Mouse (Mus musculus) embryonic stem cell, embryonic (primary cell): ENCODE measurements around the gene Glis3.

Experiments
- CTCF ChIA-PET, 4 experiments: fragments of 300-600 bp in 2 of 4; fragments of 350-600 bp in 2 of 4; sonication (Branson Sonifier 250); formaldehyde crosslinking; loops; one replicate each; lab custom pipeline; 2022; ENCODE audit warnings: inconsistent platforms in 2 of 4; lab: Charles Lee
- POLR2A ChIA-PET, 4 experiments: fragments of 300-600 bp in 2 of 4; fragments of 350-600 bp in 2 of 4; sonication (Branson Sonifier 250); formaldehyde crosslinking; loops; one replicate each; lab custom pipeline; 2022; ENCODE audit warnings: antibody characterized with exemption in 4 of 4, inconsistent platforms in 1 of 4; lab: Charles Lee

Gene Glis3

DNA sequence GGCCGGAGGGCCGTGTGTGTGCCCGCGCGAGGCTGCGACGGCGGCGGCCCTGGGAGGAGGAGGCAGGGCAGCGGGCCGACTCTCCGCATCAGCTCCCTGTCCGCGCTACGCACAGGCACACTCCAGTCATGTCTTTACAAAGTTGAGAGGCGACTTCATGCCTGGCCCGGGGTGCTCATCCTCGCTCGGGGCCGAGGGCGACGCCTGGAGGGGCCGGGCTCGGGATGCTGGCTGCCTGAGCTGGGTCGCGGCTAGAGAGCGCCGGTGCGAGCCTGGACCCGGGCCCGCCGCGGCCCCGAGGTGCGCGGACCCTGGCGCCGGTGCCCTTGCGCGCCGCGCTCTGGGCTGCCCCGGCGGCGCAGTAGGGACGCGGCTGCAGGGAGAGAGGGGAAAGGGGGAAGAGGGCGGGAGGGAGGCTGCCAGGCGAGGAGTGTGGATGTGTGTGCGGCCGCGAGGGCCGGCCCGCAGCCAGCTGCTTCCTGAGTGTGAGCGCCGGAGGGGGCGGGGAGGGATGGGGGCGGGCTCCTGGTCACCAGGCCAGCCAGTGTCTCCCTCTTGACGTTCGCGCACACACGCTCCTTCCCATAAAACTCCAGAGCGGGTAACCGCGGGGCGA is at the start of gene Glis3:
Gene Glis3 (minus strand): TSS at position 302 of the 616 bp plus-strand sequence.
- ChIA-PET POLR2A (interaction anchor here in 3 of 4 experiments (0.5 to 1.9 kb wide), 15 partner anchors 10 to 671 kb away, joined by 3 to 6 read pairs (median 3); partner anchors contain the start of gene Rfx3 (in 1 of the 3)), CTCF (interaction anchor here in 3 of 4 experiments (0.6 to 1.2 kb wide), 4 partner anchors 80 to 490 kb away, joined by 3 to 7 read pairs (median 4); no protein-coding TSS in a partner anchor)

DNA sequence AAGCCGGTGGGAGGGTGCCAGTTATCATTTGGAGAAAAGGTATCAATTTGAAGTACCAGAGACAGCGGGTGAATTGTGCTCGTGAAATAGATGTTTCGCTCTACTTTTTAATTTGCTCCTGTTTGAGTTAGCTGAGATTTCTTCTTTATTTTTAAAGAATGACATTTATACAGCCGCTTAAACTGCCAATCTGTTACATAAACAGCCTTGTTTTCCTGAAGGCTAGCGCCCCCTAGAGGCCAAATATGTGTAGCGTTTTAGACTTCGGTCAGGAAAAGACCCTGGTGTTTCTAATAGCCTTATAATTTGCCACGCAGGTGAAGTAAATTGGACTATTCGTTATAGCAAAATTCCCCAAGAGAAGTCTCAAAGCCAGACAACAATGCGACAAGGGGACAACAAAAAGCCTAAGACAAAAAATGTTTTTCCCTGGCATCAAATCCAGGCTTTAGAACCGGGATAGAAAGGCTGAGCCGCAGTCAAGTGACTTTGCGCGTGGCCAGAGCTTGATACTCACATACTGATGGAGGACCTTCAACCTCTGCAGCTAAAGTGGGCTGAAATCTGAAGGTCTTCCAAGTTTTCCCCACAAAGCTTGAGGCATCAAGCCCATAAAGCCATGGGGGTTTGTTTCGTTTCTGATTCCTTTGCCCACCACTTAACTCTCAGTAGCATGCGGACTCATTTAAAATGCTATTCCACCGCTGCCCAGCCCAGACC is 46.4 kb upstream of the Glis3 start:
- CTCF ChIA-PET, result interaction anchor here in 3 of 4 experiments (0.6 to 1.8 kb wide), 7 partner anchors 32 to 1170 kb away, joined by 3 to 6 read pairs (median 4); no protein-coding TSS in a partner anchor

DNA sequence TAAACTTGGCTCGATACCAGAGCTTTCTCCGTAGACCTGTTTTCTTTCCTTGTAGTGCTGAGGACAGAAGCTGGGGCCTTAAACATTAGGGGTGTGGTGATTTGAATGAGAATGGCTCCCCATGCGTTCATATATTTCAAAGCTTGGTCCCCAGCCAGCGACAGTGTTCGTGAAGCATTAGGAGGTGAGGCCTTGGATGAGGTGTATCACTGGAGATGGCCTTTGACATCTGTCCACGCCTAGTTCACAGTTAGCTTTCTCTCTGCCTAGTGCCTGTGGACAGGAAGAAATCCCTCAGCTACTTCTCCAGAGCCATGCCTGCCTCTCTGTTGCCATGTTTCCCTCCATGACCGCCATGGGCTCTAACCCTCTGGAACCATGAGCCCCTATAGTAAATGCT is 44.8 kb upstream of the Glis3 start:
- CTCF ChIA-PET, result interaction anchor here in 1 of 4 experiments (0.6 kb wide), 1 partner anchor 119 kb away, joined by 5 read pairs; no protein-coding TSS in a partner anchor
- POLR2A ChIA-PET, result interaction anchor here in 1 of 4 experiments (0.7 kb wide), 1 partner anchor 266 kb away, joined by 4 read pairs; no protein-coding TSS in a partner anchor

More for the DNA sequence above, 46.4 kb upstream of the Glis3 start:
- POLR2A ChIA-PET, result interaction anchor here in 1 of 4 experiments (1.5 kb wide), 1 partner anchor 181 kb away, joined by 3 read pairs; no protein-coding TSS in a partner anchor

DNA sequence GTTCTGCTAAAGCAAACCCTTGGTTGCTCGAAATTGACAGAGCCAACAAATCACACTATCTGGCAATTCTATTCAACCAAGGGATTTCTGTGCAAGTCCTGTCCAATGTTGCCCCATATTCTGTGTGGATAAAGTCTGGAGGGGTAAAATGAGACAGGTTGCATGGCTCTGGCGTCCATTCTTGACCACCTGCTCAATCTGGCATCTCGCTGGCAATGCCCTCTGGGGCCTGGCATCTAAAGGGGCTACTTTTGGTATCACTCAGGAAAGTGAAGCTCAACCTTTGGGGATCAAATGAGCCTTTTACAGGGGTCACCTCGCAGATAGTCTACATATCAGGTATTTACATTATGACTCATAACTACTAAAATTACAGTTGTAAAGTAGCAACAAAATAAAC is 42.7 kb upstream of the Glis3 start:
- CTCF ChIA-PET, result no interaction called here
- POLR2A ChIA-PET, result no interaction called here

DNA sequence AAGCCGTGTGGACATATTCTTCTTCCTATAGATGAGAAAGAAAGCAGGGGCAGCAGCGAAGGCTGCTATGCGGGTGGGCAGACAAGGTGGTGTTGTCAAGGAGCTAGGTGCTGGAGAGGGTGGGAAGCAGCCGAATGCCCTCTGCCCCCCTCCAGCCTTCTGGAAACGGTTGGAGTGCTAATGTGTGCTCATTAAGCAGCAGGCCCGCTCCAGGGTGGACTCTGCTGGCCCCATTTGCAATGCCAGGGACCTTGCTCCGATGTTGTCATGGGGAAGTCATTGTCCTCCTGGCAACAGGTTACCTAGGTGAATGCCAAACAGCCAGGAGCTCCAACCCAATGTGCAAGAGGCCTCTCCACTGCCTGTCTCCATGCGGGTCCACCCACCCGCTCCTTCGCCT is 42.0 kb upstream of the Glis3 start:
- CTCF ChIA-PET, result no interaction called here
- POLR2A ChIA-PET, result no interaction called here

DNA sequence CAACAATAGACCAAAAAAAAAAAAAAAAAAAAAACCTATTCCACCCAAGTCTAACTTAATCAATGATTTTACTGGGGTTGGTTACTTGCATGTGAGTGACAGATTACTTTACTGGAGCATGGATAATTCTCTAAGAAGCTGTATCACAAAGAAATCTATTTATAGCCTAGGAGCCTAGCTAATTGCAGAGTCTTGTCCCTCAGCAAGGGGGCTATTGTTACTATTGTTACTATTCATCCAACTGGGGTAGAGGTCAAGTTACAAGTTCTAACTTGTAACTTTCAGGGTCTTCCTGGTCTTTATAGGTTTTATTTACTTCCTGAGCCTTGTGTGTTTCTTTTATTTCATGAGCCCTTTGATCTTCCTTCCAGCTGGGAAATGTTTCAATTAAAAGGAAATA is 40.1 kb upstream of the Glis3 start:
- CTCF ChIA-PET, result no interaction called here
- POLR2A ChIA-PET, result interaction anchor here in 3 of 4 experiments (0.5 to 1.1 kb wide), 5 partner anchors 9 to 171 kb away, joined by 3 to 6 read pairs (median 3); no protein-coding TSS in a partner anchor

DNA sequence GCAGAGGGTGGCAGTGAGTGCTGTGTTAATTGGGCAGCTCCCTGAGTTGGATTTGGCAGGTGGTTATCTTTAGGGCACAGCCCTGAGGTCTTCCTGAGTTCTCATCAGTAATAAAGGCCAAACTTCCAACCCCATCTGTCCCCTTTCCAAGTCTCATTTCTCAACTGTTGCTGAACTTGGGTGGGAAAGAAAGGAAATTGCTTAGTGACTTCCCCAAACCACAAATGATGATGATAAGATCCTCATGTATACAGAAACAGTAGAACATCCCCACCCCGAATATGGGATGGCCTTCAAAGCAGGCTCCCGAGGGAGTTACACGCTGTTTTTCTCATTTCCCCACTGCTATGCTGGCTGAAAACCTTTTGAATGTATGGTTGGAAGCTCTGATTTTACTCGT is 34.8 kb upstream of the Glis3 start:
- POLR2A ChIA-PET, result no interaction called here
- CTCF ChIA-PET, result no interaction called here

DNA sequence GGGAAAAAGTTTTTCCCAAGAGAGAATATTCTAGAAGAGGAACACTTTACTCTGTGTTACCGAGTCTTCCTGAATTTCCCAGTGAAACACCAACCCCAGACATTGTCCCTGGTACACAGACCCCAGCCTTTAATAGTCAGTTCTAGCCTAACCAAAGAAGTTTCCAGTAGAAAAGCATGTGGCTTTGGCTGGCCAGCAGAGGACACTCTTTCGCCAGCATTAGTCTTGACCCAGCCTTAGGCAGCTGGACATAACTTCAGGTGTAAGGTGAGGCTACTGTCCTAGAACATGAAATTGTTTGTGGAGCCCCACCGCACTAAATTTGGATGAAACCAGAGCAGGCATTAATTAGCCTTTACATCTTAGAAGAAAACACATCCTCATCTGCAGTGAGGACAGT is 17.8 kb upstream of the Glis3 start:
- ChIA-PET POLR2A (no interaction called here), CTCF (interaction anchor here in 1 of 4 experiments (0.5 to 0.6 kb wide), 2 partner anchors 23 to 54 kb away, joined by 3 to 4 read pairs; no protein-coding TSS in a partner anchor)

DNA sequence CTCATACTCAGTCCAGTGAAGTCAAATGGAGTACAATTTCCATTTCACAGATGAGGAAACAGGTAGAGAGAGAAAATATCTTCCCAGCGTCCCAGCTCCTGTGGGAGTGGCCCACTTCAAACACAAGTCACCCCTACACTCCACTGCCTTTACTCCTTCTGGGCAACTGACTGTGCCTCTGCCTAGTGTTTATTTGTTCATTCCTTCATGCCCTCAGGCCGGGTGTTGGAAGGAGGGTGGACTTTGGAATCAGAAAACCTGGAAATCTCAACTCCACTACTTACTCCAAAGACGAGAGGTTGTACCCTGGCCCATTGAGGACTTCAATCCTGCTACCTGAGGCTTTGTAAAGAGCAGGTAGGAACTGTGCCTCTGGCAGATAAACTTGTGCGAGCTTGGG is 6.5 kb upstream of the Glis3 start:
- POLR2A ChIA-PET, result interaction anchor here in 1 of 4 experiments (0.7 kb wide), 1 partner anchor 119 kb away, joined by 3 read pairs; no protein-coding TSS in a partner anchor
- CTCF ChIA-PET, result no interaction called here

DNA sequence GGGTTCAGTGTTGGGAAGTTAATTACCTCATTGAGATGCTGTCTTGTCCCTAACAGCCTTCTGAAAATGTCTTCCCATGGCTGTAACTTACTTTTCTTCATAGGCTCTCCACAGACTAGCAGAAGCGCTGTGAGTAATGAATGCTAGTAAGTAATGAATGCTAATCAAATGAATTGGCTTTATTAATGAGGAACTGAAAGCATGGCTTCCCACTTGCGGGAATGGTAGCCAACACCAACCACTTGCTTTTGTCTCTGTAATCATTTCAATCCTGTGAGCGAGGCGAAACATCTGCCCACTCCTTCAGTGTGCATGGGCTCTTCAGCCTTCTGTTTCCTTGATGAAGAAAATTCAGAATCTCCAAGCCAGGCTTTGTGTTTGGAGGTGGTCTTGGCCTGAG is 5.6 kb upstream of the Glis3 start:
- ChIA-PET POLR2A (no interaction called here), CTCF (no interaction called here)

DNA sequence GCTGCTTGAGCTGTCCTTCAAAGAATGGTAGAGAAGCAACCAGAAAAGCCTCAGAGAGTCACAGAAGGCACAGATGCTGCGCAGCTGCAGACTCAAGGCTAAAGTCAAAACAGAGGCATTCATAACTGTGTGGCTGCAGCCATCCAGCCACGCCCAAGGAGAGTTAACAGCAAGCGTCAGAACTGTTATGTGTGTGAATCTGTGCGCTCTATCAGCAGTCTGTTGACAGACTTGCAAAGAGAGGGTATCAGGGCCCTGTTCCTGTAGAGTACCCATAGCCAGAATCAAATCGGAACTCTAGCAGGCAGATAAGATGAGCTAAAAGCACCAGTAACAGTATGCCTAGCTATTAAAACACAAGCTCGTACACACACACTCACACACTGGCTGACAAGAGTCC is 4.5 kb upstream of the Glis3 start:
- ChIA-PET CTCF (interaction anchor here in 2 of 4 experiments (0.6 kb wide), 2 partner anchors 22 to 279 kb away, joined by 3 to 4 read pairs; no protein-coding TSS in a partner anchor), POLR2A (no interaction called here)

DNA sequence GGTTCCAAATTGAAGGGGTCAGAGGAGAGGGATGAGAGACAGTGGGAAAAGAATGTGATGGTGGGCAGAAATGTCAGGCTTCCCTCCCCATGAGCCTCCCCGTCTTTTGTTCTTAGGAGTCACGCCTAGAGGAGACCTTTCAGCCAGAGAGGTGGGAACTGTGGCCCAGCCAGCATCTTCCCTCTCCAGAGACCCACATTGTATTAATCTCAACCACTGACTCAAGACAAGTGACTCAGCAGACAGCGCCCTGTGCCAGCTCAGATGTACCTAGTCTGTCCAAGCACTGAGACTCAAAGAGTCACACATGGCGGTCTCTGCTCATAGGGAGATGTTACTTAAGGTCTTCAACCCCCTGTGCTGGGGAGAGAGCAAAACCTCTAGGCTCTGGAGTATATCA is 3.5 kb upstream of the Glis3 start:
- CTCF ChIA-PET, result no interaction called here
- POLR2A ChIA-PET, result no interaction called here

DNA sequence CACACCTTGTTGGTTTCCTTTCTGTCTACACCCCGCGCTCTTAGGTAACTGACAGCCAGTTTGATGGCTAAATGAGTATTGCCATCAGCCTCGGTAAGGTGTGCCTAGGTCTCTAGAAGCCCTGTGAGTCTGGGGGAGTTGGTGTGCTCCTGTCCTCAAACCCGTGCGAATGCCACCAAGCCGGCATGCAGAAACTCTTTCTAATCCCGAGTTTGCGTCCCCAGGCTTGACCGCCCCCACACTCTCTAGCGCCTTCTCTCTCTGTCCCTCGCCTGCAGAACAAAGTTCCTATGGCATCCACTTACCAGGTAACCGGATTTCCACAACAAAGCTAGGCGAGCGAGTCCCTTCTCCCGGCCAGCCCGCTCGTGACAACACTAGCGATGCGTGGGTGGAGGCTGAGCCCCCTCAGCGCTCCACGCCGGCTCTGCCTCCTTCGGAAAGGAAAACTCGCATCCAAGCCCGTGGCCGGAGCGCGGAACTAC is 544 bp downstream of the Glis3 start:
- ChIA-PET POLR2A (interaction anchor here in 3 of 4 experiments (0.5 to 1.9 kb wide), 17 partner anchors 16 to 671 kb away, joined by 3 to 6 read pairs (median 4); partner anchors contain the start of genes 4430402I18Rik (in 1 of the 3) and Rfx3 (in 1 of the 3)), CTCF (interaction anchor here in 2 of 4 experiments (0.6 to 1.2 kb wide), 3 partner anchors 81 to 489 kb away, joined by 3 to 7 read pairs (median 3); no protein-coding TSS in a partner anchor)

DNA sequence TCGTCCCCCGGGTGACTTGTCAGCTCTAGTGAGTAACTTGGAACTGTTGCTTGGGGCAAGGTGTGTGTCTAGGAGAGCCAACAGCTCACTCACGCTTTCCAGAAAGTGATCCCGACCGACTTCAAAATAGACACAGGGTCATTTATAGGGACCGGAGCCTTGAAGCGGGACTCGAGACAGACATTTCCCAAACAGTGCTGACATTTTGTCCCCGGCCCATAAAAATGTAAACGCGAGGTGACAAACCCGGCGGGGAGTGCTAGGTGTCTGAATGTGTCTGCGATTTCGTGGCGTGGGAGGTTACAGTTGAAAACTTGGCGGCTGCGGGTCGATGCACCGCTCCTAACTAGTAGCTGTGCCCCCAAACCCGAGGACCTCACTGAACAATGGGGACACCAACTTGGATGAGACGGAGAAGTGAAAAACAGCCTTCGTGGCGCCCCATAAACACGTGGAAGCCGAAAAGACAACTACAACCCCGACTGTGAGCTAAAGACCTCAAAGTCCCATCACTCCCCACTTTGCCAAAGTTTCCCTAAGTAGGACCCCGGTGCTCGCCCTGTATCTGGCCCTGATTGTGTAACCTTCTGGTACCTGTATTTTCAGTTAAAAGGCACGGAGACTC is 1.1 kb downstream of the Glis3 start:
- ChIA-PET CTCF (interaction anchor here in 1 of 4 experiments (1.2 kb wide), 1 partner anchor 130 kb away, joined by 3 read pairs; no protein-coding TSS in a partner anchor), POLR2A (interaction anchor here in 3 of 4 experiments (0.6 to 2.5 kb wide), 12 partner anchors 16 to 335 kb away, joined by 3 to 7 read pairs (median 4); partner anchors contain the start of gene 4430402I18Rik (in 1 of the 3))

DNA sequence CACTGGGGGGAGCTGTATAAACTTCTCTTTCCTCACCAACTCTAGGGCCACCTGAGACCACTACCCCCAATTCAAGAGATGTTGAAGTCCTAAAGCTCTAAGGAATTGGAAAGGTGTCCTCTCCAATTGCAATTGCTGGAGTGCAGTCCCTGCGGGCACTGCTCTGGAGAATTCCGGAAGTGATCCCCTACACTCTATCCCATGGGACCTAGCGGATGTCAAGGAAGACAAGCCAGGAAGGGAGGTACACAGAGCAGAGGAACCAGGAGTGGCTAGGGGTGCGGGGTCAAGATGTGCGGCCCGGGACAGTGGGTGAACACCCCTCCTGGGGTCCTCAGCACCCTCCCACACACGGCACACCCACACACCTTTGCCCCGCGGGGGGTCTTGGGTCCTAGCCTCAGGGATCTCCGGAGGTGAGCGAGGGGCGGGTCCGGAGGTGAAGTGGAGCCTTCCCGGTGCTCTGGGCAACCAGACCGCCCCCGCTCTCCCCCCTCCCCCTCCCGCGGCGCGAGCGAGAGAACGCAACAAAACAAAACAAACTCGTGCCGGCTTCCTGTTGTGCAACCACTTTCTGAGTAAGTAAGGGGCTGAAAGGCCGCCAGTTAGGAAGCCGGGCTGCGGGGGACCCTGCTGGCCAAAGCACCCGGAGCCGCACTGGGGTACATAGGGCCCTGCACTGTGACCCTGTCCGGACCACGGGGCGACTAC is 2.0 kb downstream of the Glis3 start:
- ChIA-PET CTCF (no interaction called here), POLR2A (interaction anchor here in 3 of 4 experiments (0.7 to 2.8 kb wide), 8 partner anchors 13 to 146 kb away, joined by 3 to 16 read pairs (median 4); no protein-coding TSS in a partner anchor)

DNA sequence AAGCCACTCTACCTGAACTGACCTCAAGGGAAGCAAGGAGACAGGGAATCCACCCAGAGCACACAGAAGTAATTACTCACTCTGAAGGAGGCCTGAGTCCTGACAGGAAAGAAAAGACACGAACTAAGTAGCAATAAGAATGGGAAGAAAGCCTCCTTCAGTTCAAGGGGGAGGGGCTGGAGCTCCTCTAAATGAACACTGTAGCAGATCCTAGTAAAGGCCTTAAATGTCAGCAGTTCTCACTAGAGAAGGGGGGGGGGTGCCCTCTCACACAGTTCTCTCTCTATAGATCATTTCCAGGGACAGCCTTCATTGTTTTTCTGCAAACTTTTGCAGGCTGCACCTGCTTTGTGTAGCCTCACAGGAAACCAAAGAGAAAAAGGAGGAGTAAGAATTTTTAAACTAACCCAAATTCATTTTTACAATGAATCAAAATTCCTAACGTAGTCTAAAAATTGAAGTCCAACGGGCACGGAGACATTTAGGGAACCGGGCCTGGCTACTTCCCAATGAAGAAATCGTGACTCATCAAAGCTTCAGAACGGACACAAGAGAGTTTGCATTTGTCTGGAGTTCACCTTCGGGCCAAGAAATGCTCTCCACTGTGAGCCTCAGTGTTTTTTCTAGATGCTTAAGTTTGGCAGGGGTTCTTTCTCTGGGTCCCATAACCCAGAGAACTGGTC is 2.7 kb downstream of the Glis3 start:
- ChIA-PET POLR2A (interaction anchor here in 3 of 4 experiments (0.5 to 2.8 kb wide), 8 partner anchors 13 to 122 kb away, joined by 3 to 16 read pairs (median 4); no protein-coding TSS in a partner anchor), CTCF (interaction anchor here in 1 of 4 experiments (0.6 kb wide), 1 partner anchor 411 kb away, joined by 4 read pairs; no protein-coding TSS in a partner anchor)

DNA sequence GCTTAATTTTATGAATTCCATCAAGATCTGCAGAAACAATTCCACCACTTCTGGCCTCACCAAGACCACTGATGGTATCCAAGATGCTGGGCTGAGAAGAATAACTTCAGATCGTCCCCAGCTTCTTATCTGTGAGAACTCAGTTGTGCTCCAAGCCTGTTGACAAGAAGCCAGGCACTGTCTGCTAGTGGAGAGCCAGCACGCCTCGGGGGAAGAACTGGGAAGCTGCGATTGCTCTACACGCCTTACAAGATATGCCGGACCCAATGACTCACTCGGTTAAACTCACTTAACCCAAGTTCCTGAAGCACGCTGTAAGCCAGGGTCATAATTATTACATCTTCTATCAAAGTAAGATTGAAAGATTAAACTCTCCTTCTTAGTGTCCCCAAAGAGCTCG is 16.1 kb downstream of the Glis3 start:
- CTCF ChIA-PET, result interaction anchor here in 2 of 4 experiments (0.6 to 0.8 kb wide), 2 partner anchors 35 to 63 kb away, joined by 3 read pairs; no protein-coding TSS in a partner anchor
- POLR2A ChIA-PET, result interaction anchor here in 2 of 4 experiments (0.5 to 4.9 kb wide), 5 partner anchors 11 to 714 kb away, joined by 3 to 27 read pairs (median 3); no protein-coding TSS in a partner anchor
